Mouse (Mus musculus) layer of hippocampus, postnatal 10 days (tissue): ENCODE data around the gene 2210016F16Rik. TPM values are rescaled to one million over a fixed set of nuclear protein-coding genes. Genes with fewer than 3 reads are reported as not detected.
A peak's percentile ranks its signal among the peaks of the same experiment; 100 is the strongest.
"Not testable (repeated sequence)": the region's sequence is repeated elsewhere in the genome, so short reads cannot be mapped to it uniquely, and the experiment has no call there.

ENCODE experiments used
- DNase-seq, 2 experiments: peaks; one replicate each; pipeline ENCODE4 v3.0.0; 2021; ENCODE audit warnings: low spot score in 2 of 2
- microRNA-seq, 2 experiments: library from miRNA; unstranded; fragments of <30 nt; microRNA quantifications; one replicate each; pipeline ENCODE4 v1.2.0; 2021
- total RNA-seq, 2 experiments: library from RNA; stranded (reverse); gene quantifications; 2 replicates each; pipeline ENCODE4 v1.2.3; 2021

The 2210016F16Rik gene
- total RNA-seq, 2 experiments from 2014 or later, result 6.1 TPM

- DNase-seq, result no peak
Measured at GRCm38 (mm10) chr13:58384371-58384770, 654 bp downstream of the 2210016F16Rik start.

GRCm38 (mm10) chr13:58373153-58373470, 11.9 kb downstream of the 2210016F16Rik start:
- DNase-seq, result no peak

- no peak for DNase-seq
Measured at GRCm38 (mm10) chr13:58372278-58373152, 12.5 kb downstream of the 2210016F16Rik start.

- no peak for DNase-seq
Measured at GRCm38 (mm10) chr13:58368835-58369234, 16.2 kb downstream of the 2210016F16Rik start.

GRCm38 (mm10) chr13:58367641-58368040, 17.4 kb downstream of the 2210016F16Rik start:
- no peak for DNase-seq

GRCm38 (mm10) chr13:58366373-58366772, 18.7 kb downstream of the 2210016F16Rik start:
- no peak for DNase-seq

GRCm38 (mm10) chr13:58365179-58365578, 19.8 kb downstream of the 2210016F16Rik start:
- not testable (repeated sequence) for DNase-seq

- no peak for DNase-seq
Measured at GRCm38 (mm10) chr13:58364353-58365175, 20.5 kb downstream of the 2210016F16Rik start.

GRCm38 (mm10) chr13:58359304-58359653, 25.7 kb downstream of the 2210016F16Rik start:
- no peak for DNase-seq

- DNase-seq, result peak; percentile 32 to 61
Measured at GRCm38 (mm10) chr13:58358629-58359303, 26.3 kb downstream of the 2210016F16Rik start, which contains the start of gene Kif27. Gene Kif27 (minus strand): TSS chr13:58359122.

- DNase-seq, result no peak
Measured at GRCm38 (mm10) chr13:58352996-58353395, 32.0 kb downstream of the 2210016F16Rik start.

- DNase-seq, result no peak
Measured at GRCm38 (mm10) chr13:58350606-58351005, 34.4 kb downstream of the 2210016F16Rik start.

GRCm38 (mm10) chr13:58344505-58344904, 40.5 kb downstream of the 2210016F16Rik start:
- no peak for DNase-seq

- DNase-seq, result no peak
Measured at GRCm38 (mm10) chr13:58337456-58337855, 47.6 kb downstream of the 2210016F16Rik start.

GRCm38 (mm10) chr13:58334116-58334515, 50.9 kb downstream of the 2210016F16Rik start:
- no peak for DNase-seq

Small RNAs within 50 kb of the gene (microRNA-seq; reads per million reads assigned to microRNA genes)
- 71.7 to 73.9 reads per million in 2 experiments for gene Mir7-1

Other genes with a start within 250 kb of the 2210016F16Rik start
- 10 to 100 TPM; 29.2 to 33.3 TPM for gene Idnk, start 227.6 kb downstream of the 2210016F16Rik start, total RNA-seq
- 100 to 1,000 TPM; 129 to 135 TPM for gene Ubqln1, start 169.6 kb downstream of the 2210016F16Rik start, total RNA-seq
- gene Gkap1, start 109.5 kb downstream of the 2210016F16Rik start, total RNA-seq, result 10 to 100 TPM; 24.3 to 24.6 TPM
- gene Kif27, start 26.1 kb downstream of the 2210016F16Rik start, total RNA-seq, result 1 to 10 TPM; 4.0 to 4.6 TPM
- 10 to 100 TPM; 14.5 to 15.2 TPM for gene Rmi1, start 17.0 kb upstream of the 2210016F16Rik start, total RNA-seq
- 100 to 1,000 TPM; 758 to 769 TPM for gene Hnrnpk, start 18.1 kb upstream of the 2210016F16Rik start, total RNA-seq
- gene Slc28a3, start 225.7 kb upstream of the 2210016F16Rik start, total RNA-seq, result under 1 TPM; 0.20 to 0.27 TPM